Mouse (Mus musculus) c-Kit-positive CD71-positive TER-119-positive erythroid progenitor cells, embryonic 14.5 days (primary cell): ENCODE data around the gene Eddm3b.
"Not testable (repeated sequence)": the region's sequence is repeated elsewhere in the genome, so short reads cannot be mapped to it uniquely, and the experiment has no call there.

Source experiments
- DNase-seq: peaks from one replicate; pipeline ENCODE4 v3.0.0-alpha.2; 2013; ENCODE audit warnings: low spot score

Gene Eddm3b

GRCm38 (mm10) chr14:51094921-51095320, 19.3 kb upstream of the Eddm3b start:
- DNase-seq = no peak

GRCm38 (mm10) chr14:51095736-51096524, 18.3 kb upstream of the Eddm3b start:
- no peak for DNase-seq

GRCm38 (mm10) chr14:51098300-51098699, 15.9 kb upstream of the Eddm3b start:
- DNase-seq = not testable (repeated sequence)

- DNase-seq = no peak
These were observed 15.3 kb upstream of the Eddm3b start for GRCm38 (mm10) chr14:51098921-51099320.

GRCm38 (mm10) chr14:51101284-51101683, 12.9 kb upstream of the Eddm3b start:
- DNase-seq = no peak

- DNase-seq = peak; percentile 81
These were observed 11.0 kb upstream of the Eddm3b start for GRCm38 (mm10) chr14:51103217-51103616.

GRCm38 (mm10) chr14:51104366-51104765, 9.9 kb upstream of the Eddm3b start:
- DNase-seq = no peak

GRCm38 (mm10) chr14:51106449-51106967, 7.7 kb upstream of the Eddm3b start:
- no peak for DNase-seq

GRCm38 (mm10) chr14:51111966-51112365, 2.3 kb upstream of the Eddm3b start:
- DNase-seq = no peak

- DNase-seq = no peak
These were observed 750 bp upstream of the Eddm3b start for GRCm38 (mm10) chr14:51113476-51113875.

- peak; percentile 53 for DNase-seq
These were observed 11.5 kb downstream of the Eddm3b start for GRCm38 (mm10) chr14:51125684-51126083.

GRCm38 (mm10) chr14:51127648-51128258, 13.5 kb downstream of the Eddm3b start:
- DNase-seq = peak; percentile 81

- DNase-seq = peak; percentile 56
These were observed 14.8 kb downstream of the Eddm3b start for GRCm38 (mm10) chr14:51128775-51129623.

- DNase-seq = peak; percentile 56
These were observed 15.4 kb downstream of the Eddm3b start for GRCm38 (mm10) chr14:51129624-51129975.

GRCm38 (mm10) chr14:51130315-51130940, 16.2 kb downstream of the Eddm3b start:
- DNase-seq = peak; percentile 84

GRCm38 (mm10) chr14:51131086-51131815, 17.0 kb downstream of the Eddm3b start:
- peak; percentile 35 for DNase-seq

- peak; percentile 76 for DNase-seq
These were observed 18.1 kb downstream of the Eddm3b start for GRCm38 (mm10) chr14:51132372-51132771.

GRCm38 (mm10) chr14:51140342-51140741, 26.1 kb downstream of the Eddm3b start:
- DNase-seq = no peak

- DNase-seq = no peak
These were observed 27.9 kb downstream of the Eddm3b start for GRCm38 (mm10) chr14:51142119-51142518.

GRCm38 (mm10) chr14:51142568-51142967, 28.3 kb downstream of the Eddm3b start:
- peak; percentile 76 for DNase-seq

- DNase-seq = no peak
These were observed 29.1 kb downstream of the Eddm3b start for GRCm38 (mm10) chr14:51143287-51143686.
